Mouse (Mus musculus) retina, adult 2 months (tissue): Measurements from ENCODE around the gene Vamp2.
"Not testable (repeated sequence)": the region's sequence is repeated elsewhere in the genome, so short reads cannot be mapped to it uniquely, and the experiment has no call there.

Experiments
- DNase-seq: peaks from one replicate; pipeline ENCODE4 v3.0.0-alpha.2; 2012; ENCODE audit warnings: low read depth, low spot score

The Vamp2 gene

GRCm38 (mm10) chr11:69080855-69081222 is 7.5 kb upstream of the Vamp2 start:
- DNase-seq = no peak

- DNase-seq = no peak
These were observed 6.7 kb upstream of the Vamp2 start for GRCm38 (mm10) chr11:69081613-69082012.

GRCm38 (mm10) chr11:69085608-69086007 is 2.7 kb upstream of the Vamp2 start:
- no peak for DNase-seq

- no peak for DNase-seq
These were observed 1.9 kb upstream of the Vamp2 start for GRCm38 (mm10) chr11:69086390-69086789.

- no peak for DNase-seq
These were observed 1.2 kb upstream of the Vamp2 start for GRCm38 (mm10) chr11:69087082-69087481.

GRCm38 (mm10) chr11:69087597-69087996 is 693 bp upstream of the Vamp2 start:
- no peak for DNase-seq

GRCm38 (mm10) chr11:69088856-69089615 is 746 bp downstream of the Vamp2 start:
- DNase-seq = no peak

GRCm38 (mm10) chr11:69089616-69090290 is 1.5 kb downstream of the Vamp2 start:
- no peak for DNase-seq

GRCm38 (mm10) chr11:69090367-69090766 is 2.1 kb downstream of the Vamp2 start:
- DNase-seq = no peak

- DNase-seq = no peak
These were observed 3.5 kb downstream of the Vamp2 start for GRCm38 (mm10) chr11:69091566-69092385.

- DNase-seq = peak; percentile 77
These were observed 4.1 kb downstream of the Vamp2 start for GRCm38 (mm10) chr11:69092386-69092751.

- no peak for DNase-seq
These were observed 4.6 kb downstream of the Vamp2 start for GRCm38 (mm10) chr11:69092871-69093270.

- DNase-seq = not testable (repeated sequence)
These were observed 5.6 kb downstream of the Vamp2 start for GRCm38 (mm10) chr11:69093856-69094255.

- DNase-seq = peak; percentile 99
These were observed 6.6 kb downstream of the Vamp2 start, which contains the start of gene Per1 for GRCm38 (mm10) chr11:69094697-69095429. Gene Per1, plus strand, starts transcription at chr11:69095217.

GRCm38 (mm10) chr11:69095511-69096231 is 7.4 kb downstream of the Vamp2 start:
- no peak for DNase-seq

GRCm38 (mm10) chr11:69096360-69096986 is 8.2 kb downstream of the Vamp2 start:
- DNase-seq = no peak

- peak; percentile 74 for DNase-seq
These were observed 9.0 kb downstream of the Vamp2 start for GRCm38 (mm10) chr11:69096987-69097900.

- DNase-seq = no peak
These were observed 9.9 kb downstream of the Vamp2 start for GRCm38 (mm10) chr11:69098039-69098761.

GRCm38 (mm10) chr11:69098762-69099091 is 10.4 kb downstream of the Vamp2 start:
- DNase-seq = peak; percentile 95
